Mouse (Mus musculus) lung, embryonic 15.5 days (tissue): ENCODE results near the gene Hsd17b1. TPM values are rescaled to one million over a fixed set of nuclear protein-coding genes. Genes with fewer than 3 reads are reported as not detected.

Experiments
- ATAC-seq: fragments of 200-750 bp; cut with Nextera tagmentation; 2 replicates; pipeline ENCODE4 v1.8.0; 2017; ENCODE audit warnings: moderate number of reproducible peaks, borderline replicate concordance; ENCODE audit not compliant: low FRiP score, low TSS enrichment; ENCODE audit errors: extremely low read depth
- H3K27ac ChIP-seq: fragments of 300-500 bp; sonication (generic); 2 replicates; pipeline ENCODE4 v1.5.1; 2015; ENCODE audit warnings: moderate library complexity, mild to moderate bottlenecking, inconsistent platforms
- H3K27me3 ChIP-seq: fragments of 300-500 bp; sonication (generic); 2 replicates; pipeline ENCODE4 v1.6.1; 2015; ENCODE audit warnings: inconsistent platforms
- H3K36me3 ChIP-seq: fragments of 300-500 bp; sonication (generic); 2 replicates; pipeline ENCODE4 v1.6.1; 2015; ENCODE audit warnings: inconsistent platforms
- H3K4me1 ChIP-seq: fragments of 300-500 bp; sonication (generic); 2 replicates; pipeline ENCODE4 v1.6.1; 2015; ENCODE audit warnings: inconsistent platforms
- H3K4me2 ChIP-seq: fragments of 300-500 bp; sonication (generic); 2 replicates; pipeline ENCODE4 v1.6.1; 2015; ENCODE audit warnings: inconsistent platforms, mild to moderate bottlenecking, moderate library complexity
- H3K4me3 ChIP-seq: fragments of 300-500 bp; sonication (generic); 2 replicates; pipeline ENCODE4 v1.5.1; 2015; ENCODE audit warnings: mild to moderate bottlenecking, inconsistent platforms
- H3K9ac ChIP-seq: fragments of 300-500 bp; sonication (generic); 2 replicates; pipeline ENCODE4 v1.6.1; 2015; ENCODE audit warnings: inconsistent platforms
- H3K9me3 ChIP-seq: fragments of 300-500 bp; sonication (generic); 2 replicates; pipeline ENCODE4 v1.6.1; 2016; ENCODE audit warnings: inconsistent platforms
- WGBS: fragments of 180-500 bp; shearing (Covaris S2); methylation state at CpG from one replicate; pipeline ENCODE4 v1.1.7; 2015; 5-methylcytosine and 5-hydroxymethylcytosine counted together
- polyA plus RNA-seq: library from polyadenylated mRNA; unstranded; fragments of >200 nt; fragmentation: Nextera tagmentation; extraction: Ambion mirVana; gene quantifications from 2 replicates; pipeline ENCODE4 v1.2.1, GENCODE M21; 2015

Gene Hsd17b1
- polyA plus RNA-seq, 1 experiment from 2014 or later, result 0.15 TPM

GRCm38 (mm10) chr11:101079746-101080145 lies 1.5 kb downstream of the Hsd17b1 start:
- H3K4me3 ChIP-seq, result no peak overlapping the region
- no peak overlapping the region for H3K9ac ChIP-seq
- ATAC-seq, result no peak
- no peak overlapping the region for H3K27ac ChIP-seq
- no peaks in the 10 kb centered on the region for H3K9me3 ChIP-seq
- 3% methylated on average over 27 of the region's 27 CpGs for WGBS
- H3K27me3 ChIP-seq, result peaks cover 52% of the 10 kb centered on the region
- no peaks in the 10 kb centered on the region for H3K36me3 ChIP-seq
- peaks cover 27% of the 10 kb centered on the region for H3K4me1 ChIP-seq
- peak overlapping the region; percentile 34; the same call in 1 of the 2 replicates for H3K4me2 ChIP-seq

GRCm38 (mm10) chr11:101080421-101080820 lies 2.2 kb downstream of the Hsd17b1 start:
- peaks cover 52% of the 10 kb centered on the region for H3K27me3 ChIP-seq
- no peak overlapping the region for H3K4me3 ChIP-seq
- ATAC-seq, result no peak
- H3K4me2 ChIP-seq, result no peak overlapping the region
- no peak overlapping the region for H3K9ac ChIP-seq
- no peaks in the 10 kb centered on the region for H3K9me3 ChIP-seq
- no peak overlapping the region for H3K27ac ChIP-seq
- peaks cover 27% of the 10 kb centered on the region for H3K4me1 ChIP-seq
- WGBS, result 67% methylated on average over 5 of the region's 5 CpGs
- H3K36me3 ChIP-seq, result no peaks in the 10 kb centered on the region

GRCm38 (mm10) chr11:101081659-101082058 lies 3.4 kb downstream of the Hsd17b1 start:
- Histone ChIP-seq H3K27ac (peak overlapping the region; percentile 80), H3K36me3 (no peaks in the 10 kb centered on the region), H3K9me3 (no peaks in the 10 kb centered on the region), H3K27me3 (peaks cover 51% of the 10 kb centered on the region), H3K9ac (peak overlapping the region; percentile 38), H3K4me3 (peak overlapping the region; percentile 78), H3K4me1 (peaks cover 36% of the 10 kb centered on the region), H3K4me2 (peak overlapping the region; percentile 92)
- WGBS, result 4% methylated on average over 10 of the region's 10 CpGs
- ATAC-seq, result no peak

- Histone ChIP-seq H3K4me3 (peak within 1 kb of the TSS; percentile 78), H3K27me3 (peaks cover 43% of the 10 kb centered on the region), H3K9me3 (no peaks in the 10 kb centered on the region), H3K4me2 (peak within 1 kb of the TSS; percentile 92), H3K4me1 (peaks cover 39% of the 10 kb centered on the region), H3K27ac (peak within 1 kb of the TSS; percentile 87), H3K9ac (peak within 1 kb of the TSS; percentile 87), H3K36me3 (no peaks in the 10 kb centered on the region)
- under 1% methylated on average over 51 of the region's 51 CpGs for WGBS
- ATAC-seq, result peak; percentile 88
These were observed 4.2 kb downstream of the Hsd17b1 start, which contains the start of gene Coasy for GRCm38 (mm10) chr11:101082208-101083082. Coasy (plus strand) TSS chr11:101082565.

- Histone ChIP-seq H3K27ac (peak overlapping the region; percentile 87), H3K4me1 (peaks cover 47% of the 10 kb centered on the region), H3K4me2 (peak overlapping the region; percentile 92), H3K9ac (peak overlapping the region; percentile 87), H3K36me3 (no peaks in the 10 kb centered on the region), H3K4me3 (peak overlapping the region; percentile 78), H3K27me3 (peaks cover 36% of the 10 kb centered on the region), H3K9me3 (no peaks in the 10 kb centered on the region)
- ATAC-seq, result no peak
- WGBS, result 24% methylated on average over 19 of the region's 19 CpGs
These were observed 5.0 kb downstream of the Hsd17b1 start for GRCm38 (mm10) chr11:101083083-101083697.

- H3K9ac ChIP-seq, result no peak overlapping the region
- H3K27ac ChIP-seq, result no peak overlapping the region
- 78% methylated on average over 14 of the region's 14 CpGs for WGBS
- H3K36me3 ChIP-seq, result peaks cover 8% of the 10 kb centered on the region; the same call in 1 of the 2 replicates
- no peaks in the 10 kb centered on the region for H3K9me3 ChIP-seq
- H3K27me3 ChIP-seq, result peaks cover 25% of the 10 kb centered on the region
- no peak overlapping the region for H3K4me2 ChIP-seq
- H3K4me3 ChIP-seq, result no peak overlapping the region
- no peak for ATAC-seq
- peaks cover 50% of the 10 kb centered on the region for H3K4me1 ChIP-seq
These were observed 6.0 kb downstream of the Hsd17b1 start for GRCm38 (mm10) chr11:101084246-101084645.

GRCm38 (mm10) chr11:101084811-101085210 lies 6.6 kb downstream of the Hsd17b1 start:
- no peak for ATAC-seq
- H3K36me3 ChIP-seq, result peaks cover 14% of the 10 kb centered on the region; the same call in 1 of the 2 replicates
- H3K9me3 ChIP-seq, result no peaks in the 10 kb centered on the region
- peaks cover 47% of the 10 kb centered on the region for H3K4me1 ChIP-seq
- no peak overlapping the region for H3K4me3 ChIP-seq
- 90% methylated on average over 12 of the region's 12 CpGs for WGBS
- H3K9ac ChIP-seq, result no peak overlapping the region
- peaks cover 20% of the 10 kb centered on the region for H3K27me3 ChIP-seq
- H3K27ac ChIP-seq, result no peak overlapping the region
- no peak overlapping the region for H3K4me2 ChIP-seq

GRCm38 (mm10) chr11:101085617-101086322 lies 7.6 kb downstream of the Hsd17b1 start:
- Histone ChIP-seq H3K9ac (no peak overlapping the region), H3K4me2 (no peak overlapping the region), H3K36me3 (peaks cover 24% of the 10 kb centered on the region), H3K27me3 (peaks cover 10% of the 10 kb centered on the region), H3K9me3 (no peaks in the 10 kb centered on the region), H3K4me1 (peaks cover 46% of the 10 kb centered on the region), H3K4me3 (no peak overlapping the region), H3K27ac (no peak overlapping the region)
- WGBS, result 88% methylated on average over 18 of the region's 18 CpGs
- ATAC-seq, result no peak

- Histone ChIP-seq H3K4me3 (peak overlapping the region; percentile 80), H3K4me1 (peaks cover 45% of the 10 kb centered on the region), H3K9ac (peak overlapping the region; percentile 84; the same call in 1 of the 2 replicates)
These were observed 8.1 kb downstream of the Hsd17b1 start for GRCm38 (mm10) chr11:101086323-101086674.

GRCm38 (mm10) chr11:101086756-101087681 lies 8.8 kb downstream of the Hsd17b1 start, which contains the start of gene Mlx:
Mlx (plus strand) TSS chr11:101087277.
- Histone ChIP-seq H3K9me3 (no peaks in the 10 kb centered on the region), H3K4me1 (peaks cover 38% of the 10 kb centered on the region), H3K27ac (peak within 1 kb of the TSS; percentile 87), H3K4me3 (peak within 1 kb of the TSS; percentile 80), H3K36me3 (peaks cover 36% of the 10 kb centered on the region), H3K9ac (peak within 1 kb of the TSS; percentile 84), H3K27me3 (no peaks in the 10 kb centered on the region), H3K4me2 (peak within 1 kb of the TSS; percentile 91)
- 2% methylated on average over 52 of the region's 52 CpGs for WGBS
- peak; percentile 81 for ATAC-seq

More at GRCm38 (mm10) chr11:101086323-101086674, 8.1 kb downstream of the Hsd17b1 start:
- ATAC-seq, result no peak
- H3K27me3 ChIP-seq, result peaks cover 5% of the 10 kb centered on the region; the same call in 1 of the 2 replicates
- H3K36me3 ChIP-seq, result peaks cover 29% of the 10 kb centered on the region
- no peaks in the 10 kb centered on the region for H3K9me3 ChIP-seq
- WGBS, result 73% methylated on average over 6 of the region's 6 CpGs
- peak overlapping the region; percentile 87; the same call in 1 of the 2 replicates for H3K27ac ChIP-seq
- H3K4me2 ChIP-seq, result peak overlapping the region; percentile 91

GRCm38 (mm10) chr11:101087682-101088055 lies 9.5 kb downstream of the Hsd17b1 start:
- H3K27me3 ChIP-seq, result no peaks in the 10 kb centered on the region
- peak overlapping the region; percentile 87 for H3K27ac ChIP-seq
- H3K36me3 ChIP-seq, result peaks cover 43% of the 10 kb centered on the region
- WGBS, result 9% methylated on average over 8 of the region's 8 CpGs
- no peak for ATAC-seq
- H3K4me1 ChIP-seq, result peaks cover 37% of the 10 kb centered on the region
- H3K9me3 ChIP-seq, result no peaks in the 10 kb centered on the region
- H3K9ac ChIP-seq, result peak overlapping the region; percentile 84
- H3K4me2 ChIP-seq, result peak overlapping the region; percentile 91
- H3K4me3 ChIP-seq, result peak overlapping the region; percentile 80
